Mouse (Mus musculus): Measurements from ENCODE around the gene Fam3b. TPM values are rescaled to one million over a fixed set of nuclear protein-coding genes. Genes with fewer than 3 reads are reported as not detected.

The Fam3b gene
- polyA plus RNA-seq, 1 experiment from 2014 or later, result not detected

GRCm38 (mm10) chr16:97523024-97523423, 8.4 kb upstream of the Fam3b start:
- 20% methylated on average over 1 of the region's 1 CpGs for WGBS
- Histone ChIP-seq H3K27ac (ENCODE audit: low read depth, low read length) (no peak overlapping the region), H3K9ac (ENCODE audit: low read depth, low read length) (no peak overlapping the region), H3K36me3 (ENCODE audit: control insufficient read depth, insufficient read depth, low read length) (no peaks in the 10 kb centered on the region), H3K4me2 (ENCODE audit: low read length) (no peak overlapping the region), H3K9me3 (ENCODE audit: control insufficient read depth, low read length) (no peaks in the 10 kb centered on the region), H3K27me3 (replicated peaks; ENCODE audit: control insufficient read depth, insufficient read depth, low read length) (no peaks in the 10 kb centered on the region), H3K4me1 (ENCODE audit: control insufficient read depth, insufficient read depth, low read depth, low read length) (no peaks in the 10 kb centered on the region), H3K4me3 (ENCODE audit: low read length) (no peak overlapping the region)
- 0 out of 2 replicates have a peak, but pooled peaks have one; percentile 14 for ATAC-seq

DNA sequence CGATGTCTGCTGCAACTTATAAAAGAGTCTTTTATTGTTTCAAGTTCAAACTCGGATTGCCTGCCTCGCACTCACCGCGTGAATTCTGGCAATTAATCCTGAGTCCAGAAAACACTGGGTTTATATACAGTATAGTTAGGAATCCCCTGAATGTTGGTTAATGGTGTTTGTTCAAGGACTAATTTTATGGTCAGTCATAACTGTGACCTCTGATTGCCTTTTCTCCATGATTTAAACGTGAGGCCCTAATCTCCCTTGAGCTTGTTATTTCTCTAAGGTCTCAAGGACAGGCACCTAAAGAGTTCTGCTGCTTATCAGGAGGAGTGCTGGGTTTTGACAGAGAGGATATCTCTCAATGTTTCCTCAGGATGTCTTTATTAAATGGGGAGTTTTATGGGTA, 7.4 kb upstream of the Fam3b start:
- Histone ChIP-seq H3K9ac (ENCODE audit: low read depth, low read length) (no peak overlapping the region), H3K4me2 (ENCODE audit: low read length) (no peak overlapping the region), H3K4me3 (ENCODE audit: low read length) (no peak overlapping the region), H3K4me1 (ENCODE audit: control insufficient read depth, insufficient read depth, low read depth, low read length) (no peaks in the 10 kb centered on the region), H3K36me3 (ENCODE audit: control insufficient read depth, insufficient read depth, low read length) (no peaks in the 10 kb centered on the region), H3K27ac (ENCODE audit: low read depth, low read length) (no peak overlapping the region), H3K27me3 (replicated peaks; ENCODE audit: control insufficient read depth, insufficient read depth, low read length) (no peaks in the 10 kb centered on the region), H3K9me3 (ENCODE audit: control insufficient read depth, low read length) (no peaks in the 10 kb centered on the region)
- ATAC-seq, result no peak
- WGBS, result 75% methylated on average over 6 of the region's 6 CpGs

- Histone ChIP-seq H3K9ac (ENCODE audit: low read depth, low read length) (no peak overlapping the region), H3K27ac (ENCODE audit: low read depth, low read length) (no peak overlapping the region), H3K36me3 (ENCODE audit: control insufficient read depth, insufficient read depth, low read length) (no peaks in the 10 kb centered on the region), H3K9me3 (ENCODE audit: control insufficient read depth, low read length) (no peaks in the 10 kb centered on the region), H3K4me2 (ENCODE audit: low read length) (no peak overlapping the region), H3K27me3 (replicated peaks; ENCODE audit: control insufficient read depth, insufficient read depth, low read length) (no peaks in the 10 kb centered on the region), H3K4me1 (ENCODE audit: control insufficient read depth, insufficient read depth, low read depth, low read length) (no peaks in the 10 kb centered on the region), H3K4me3 (ENCODE audit: low read length) (no peak overlapping the region)
- no peak for ATAC-seq
- 74% methylated on average over 3 of the region's 3 CpGs for WGBS
Measured at GRCm38 (mm10) chr16:97516341-97516740, 1.7 kb upstream of the Fam3b start.

DNA sequence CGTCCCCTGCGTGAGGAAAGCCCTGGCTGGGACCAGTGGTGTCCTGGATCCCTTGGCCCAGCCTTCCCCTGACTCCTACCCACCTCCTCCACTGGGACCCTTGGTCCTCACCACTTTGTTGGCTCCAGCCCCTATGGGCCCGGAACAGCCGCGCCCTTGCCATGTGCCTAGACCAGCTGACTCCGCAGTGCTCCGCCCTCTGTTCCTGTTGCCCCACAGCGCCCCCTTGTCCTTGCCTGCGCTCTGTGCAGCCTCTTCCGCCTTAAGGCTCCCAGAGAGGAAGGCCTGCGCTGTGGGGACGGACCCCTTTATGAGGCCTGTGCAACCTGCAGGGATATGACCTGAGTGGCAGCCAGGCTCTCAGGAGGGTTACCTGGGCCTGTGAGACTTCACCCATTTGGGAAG, 2.3 kb downstream of the Fam3b start:
- H3K9me3 ChIP-seq (ENCODE audit: control insufficient read depth, low read length), result no peaks in the 10 kb centered on the region
- 90% methylated on average over 12 of the region's 12 CpGs for WGBS
- H3K4me1 ChIP-seq (ENCODE audit: control insufficient read depth, insufficient read depth, low read depth, low read length), result no peaks in the 10 kb centered on the region

DNA sequence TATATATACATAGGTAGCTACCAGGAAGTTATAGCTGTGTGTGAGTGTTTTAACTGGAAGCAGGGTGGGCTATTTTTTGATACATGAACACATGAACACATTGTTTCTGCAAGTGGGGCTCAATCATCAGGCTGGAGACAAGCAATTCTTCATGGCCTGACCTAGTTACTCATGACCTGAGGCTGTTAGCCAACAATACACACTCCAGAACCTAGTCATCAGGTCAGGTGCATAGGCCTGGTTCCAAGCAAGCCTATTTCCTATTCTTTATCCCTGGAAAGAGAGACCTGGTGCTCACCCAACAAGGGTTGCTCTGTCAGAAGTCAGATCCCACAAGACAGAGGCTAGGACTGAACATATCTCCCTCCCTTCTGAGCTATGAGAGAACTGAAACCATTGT, 3.1 kb downstream of the Fam3b start:
- H3K27me3 ChIP-seq (replicated peaks; ENCODE audit: control insufficient read depth, insufficient read depth, low read length), result no peaks in the 10 kb centered on the region
- no peak overlapping the region for H3K9ac ChIP-seq (ENCODE audit: low read depth, low read length)
- H3K4me3 ChIP-seq (ENCODE audit: low read length), result no peak overlapping the region
- no peaks in the 10 kb centered on the region for H3K36me3 ChIP-seq (ENCODE audit: control insufficient read depth, insufficient read depth, low read length)
- no peaks in the 10 kb centered on the region for H3K4me1 ChIP-seq (ENCODE audit: control insufficient read depth, insufficient read depth, low read depth, low read length)
- H3K4me2 ChIP-seq (ENCODE audit: low read length), result no peak overlapping the region
- H3K9me3 ChIP-seq (ENCODE audit: control insufficient read depth, low read length), result no peaks in the 10 kb centered on the region
- H3K27ac ChIP-seq (ENCODE audit: low read depth, low read length), result no peak overlapping the region
- no peak for ATAC-seq

More for the DNA sequence above, 2.3 kb downstream of the Fam3b start:
- no peaks in the 10 kb centered on the region for H3K27me3 ChIP-seq (replicated peaks; ENCODE audit: control insufficient read depth, insufficient read depth, low read length)
- H3K4me2 ChIP-seq (ENCODE audit: low read length), result no peak overlapping the region
- no peak for ATAC-seq
- no peak overlapping the region for H3K4me3 ChIP-seq (ENCODE audit: low read length)
- H3K27ac ChIP-seq (ENCODE audit: low read depth, low read length), result no peak overlapping the region
- no peak overlapping the region for H3K9ac ChIP-seq (ENCODE audit: low read depth, low read length)
- no peaks in the 10 kb centered on the region for H3K36me3 ChIP-seq (ENCODE audit: control insufficient read depth, insufficient read depth, low read length)

DNA sequence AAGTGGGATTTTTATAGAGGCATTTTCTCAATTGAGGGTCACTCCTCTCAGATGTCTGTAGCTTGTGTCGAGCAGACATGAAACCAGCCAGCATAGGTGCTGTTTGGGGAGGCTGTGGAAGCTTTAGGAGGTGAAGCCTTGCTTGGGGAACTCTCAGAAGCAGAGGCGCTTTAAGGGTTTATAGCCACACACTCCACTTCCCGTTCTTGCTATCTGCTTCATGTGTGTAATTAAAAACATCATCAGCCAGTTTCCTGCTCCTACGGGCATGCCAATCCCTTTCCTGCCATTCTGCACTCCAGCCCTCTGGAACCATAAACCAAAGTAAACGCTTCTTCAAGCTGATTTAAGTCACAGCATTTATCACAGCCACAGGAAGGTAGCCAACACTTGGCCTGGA, 3.8 kb downstream of the Fam3b start:
- Histone ChIP-seq H3K4me2 (ENCODE audit: low read length) (no peak overlapping the region), H3K4me1 (ENCODE audit: control insufficient read depth, insufficient read depth, low read depth, low read length) (no peaks in the 10 kb centered on the region), H3K4me3 (ENCODE audit: low read length) (no peak overlapping the region), H3K36me3 (ENCODE audit: control insufficient read depth, insufficient read depth, low read length) (no peaks in the 10 kb centered on the region), H3K27ac (ENCODE audit: low read depth, low read length) (no peak overlapping the region), H3K27me3 (replicated peaks; ENCODE audit: control insufficient read depth, insufficient read depth, low read length) (no peaks in the 10 kb centered on the region), H3K9ac (ENCODE audit: low read depth, low read length) (no peak overlapping the region), H3K9me3 (ENCODE audit: control insufficient read depth, low read length) (no peaks in the 10 kb centered on the region)
- WGBS, result 68% methylated on average over 5 of the region's 5 CpGs
- ATAC-seq, result no peak

- no peak overlapping the region for H3K4me2 ChIP-seq (ENCODE audit: low read length)
- no peak overlapping the region for H3K9ac ChIP-seq (ENCODE audit: low read depth, low read length)
- no peak for ATAC-seq
- no peaks in the 10 kb centered on the region for H3K36me3 ChIP-seq (ENCODE audit: control insufficient read depth, insufficient read depth, low read length)
- no peaks in the 10 kb centered on the region for H3K27me3 ChIP-seq (replicated peaks; ENCODE audit: control insufficient read depth, insufficient read depth, low read length)
- no peak overlapping the region for H3K4me3 ChIP-seq (ENCODE audit: low read length)
- H3K27ac ChIP-seq (ENCODE audit: low read depth, low read length), result no peak overlapping the region
- no peaks in the 10 kb centered on the region for H3K4me1 ChIP-seq (ENCODE audit: control insufficient read depth, insufficient read depth, low read depth, low read length)
- no peaks in the 10 kb centered on the region for H3K9me3 ChIP-seq (ENCODE audit: control insufficient read depth, low read length)
Measured at GRCm38 (mm10) chr16:97507783-97508182, 6.8 kb downstream of the Fam3b start.

DNA sequence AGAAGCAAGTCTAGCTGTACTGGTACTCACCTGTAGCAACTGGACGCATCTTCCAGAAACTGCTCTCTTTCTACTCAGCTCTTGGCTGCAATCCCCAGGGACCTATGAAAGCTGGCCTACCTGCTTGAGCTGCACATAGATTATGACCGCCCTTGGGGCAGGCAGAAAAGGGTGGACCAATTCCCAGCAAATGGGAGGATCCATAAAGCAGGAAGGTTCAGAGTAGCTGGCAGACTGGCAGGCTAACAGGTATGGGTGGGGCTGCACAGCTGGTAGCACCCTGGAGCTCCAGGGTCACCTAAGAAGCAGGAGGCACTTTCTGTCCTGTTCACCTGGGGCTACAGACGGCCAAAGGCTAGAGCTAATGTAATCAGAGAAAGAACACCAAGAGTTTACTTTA, 9.8 kb downstream of the Fam3b start:
- H3K9me3 ChIP-seq (ENCODE audit: control insufficient read depth, low read length), result no peaks in the 10 kb centered on the region
- H3K9ac ChIP-seq (ENCODE audit: low read depth, low read length), result no peak overlapping the region
- H3K27ac ChIP-seq (ENCODE audit: low read depth, low read length), result no peak overlapping the region
- H3K4me3 ChIP-seq (ENCODE audit: low read length), result no peak overlapping the region
- H3K4me2 ChIP-seq (ENCODE audit: low read length), result no peak overlapping the region
- ATAC-seq, result no peak
- no peaks in the 10 kb centered on the region for H3K4me1 ChIP-seq (ENCODE audit: control insufficient read depth, insufficient read depth, low read depth, low read length)
- 88% methylated on average over 3 of the region's 3 CpGs for WGBS
- no peaks in the 10 kb centered on the region for H3K36me3 ChIP-seq (ENCODE audit: control insufficient read depth, insufficient read depth, low read length)
- no peaks in the 10 kb centered on the region for H3K27me3 ChIP-seq (replicated peaks; ENCODE audit: control insufficient read depth, insufficient read depth, low read length)

GRCm38 (mm10) chr16:97503849-97504248, 10.8 kb downstream of the Fam3b start:
- Histone ChIP-seq H3K27ac (ENCODE audit: low read depth, low read length) (no peak overlapping the region), H3K36me3 (ENCODE audit: control insufficient read depth, insufficient read depth, low read length) (no peaks in the 10 kb centered on the region), H3K4me3 (ENCODE audit: low read length) (no peak overlapping the region), H3K9ac (ENCODE audit: low read depth, low read length) (no peak overlapping the region), H3K4me2 (ENCODE audit: low read length) (no peak overlapping the region), H3K27me3 (replicated peaks; ENCODE audit: control insufficient read depth, insufficient read depth, low read length) (no peaks in the 10 kb centered on the region), H3K4me1 (ENCODE audit: control insufficient read depth, insufficient read depth, low read depth, low read length) (no peaks in the 10 kb centered on the region), H3K9me3 (ENCODE audit: control insufficient read depth, low read length) (no peaks in the 10 kb centered on the region)
- ATAC-seq, result no peak
- 79% methylated on average over 3 of the region's 3 CpGs for WGBS

DNA sequence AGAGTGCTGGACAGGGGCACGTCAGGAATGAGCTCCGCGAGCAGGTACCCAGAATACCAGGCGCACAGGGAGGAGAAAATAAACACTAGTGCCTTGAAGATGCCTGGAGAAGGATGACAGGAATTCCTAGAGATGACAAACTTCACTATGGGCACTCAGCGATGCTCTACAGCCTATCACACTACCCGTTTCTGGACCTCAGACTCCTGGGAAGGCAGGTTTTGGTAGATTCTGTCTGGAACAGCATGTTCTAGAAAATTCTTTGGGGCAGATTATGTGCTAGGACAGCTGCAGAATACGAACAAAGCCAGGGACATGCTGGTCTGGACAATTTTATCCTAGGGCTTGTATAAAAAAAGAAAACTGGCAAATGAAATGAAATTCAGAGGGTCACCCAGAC, 13.7 kb downstream of the Fam3b start:
- Histone ChIP-seq H3K9me3 (ENCODE audit: control insufficient read depth, low read length) (no peaks in the 10 kb centered on the region), H3K36me3 (ENCODE audit: control insufficient read depth, insufficient read depth, low read length) (no peaks in the 10 kb centered on the region), H3K9ac (ENCODE audit: low read depth, low read length) (no peak overlapping the region), H3K4me3 (ENCODE audit: low read length) (no peak overlapping the region), H3K4me1 (ENCODE audit: control insufficient read depth, insufficient read depth, low read depth, low read length) (no peaks in the 10 kb centered on the region), H3K27ac (ENCODE audit: low read depth, low read length) (no peak overlapping the region), H3K27me3 (replicated peaks; ENCODE audit: control insufficient read depth, insufficient read depth, low read length) (no peaks in the 10 kb centered on the region), H3K4me2 (ENCODE audit: low read length) (no peak overlapping the region)
- 91% methylated on average over 7 of the region's 7 CpGs for WGBS
- ATAC-seq, result no peak
